Mouse (Mus musculus) testis, adult 2 months (tissue): ENCODE results near the gene Gm11127.
"Not testable (repeated sequence)": the region's sequence is repeated elsewhere in the genome, so short reads cannot be mapped to it uniquely, and the experiment has no call there.

ENCODE experiments used
- CTCF ChIP-seq: fragments of 200-500 bp; IDR thresholded peaks from 2 replicates; pipeline ENCODE4 v1.5.1; 2012; ENCODE audit warnings: low read depth, mild to moderate bottlenecking, inconsistent platforms, low read length, moderate library complexity; ENCODE audit not compliant: control insufficient read depth, insufficient read depth, insufficient replicate concordance
- POLR2A ChIP-seq: fragments of 200-500 bp; IDR thresholded peaks from 2 replicates; pipeline ENCODE4 v1.6.1; 2012; ENCODE audit warnings: low read depth, mild to moderate bottlenecking, inconsistent platforms, low read length, moderate library complexity; ENCODE audit not compliant: control insufficient read depth

GRCm38 (mm10) chr17:36102091-36102490 lies 43.9 kb upstream of the Gm11127 start:
- not testable (repeated sequence) for TF ChIP-seq CTCF, POLR2A
